Mouse (Mus musculus) liver, embryonic 15.5 days (tissue): ENCODE data around the gene 4933403O08Rik. TPM values are rescaled to one million over a fixed set of nuclear protein-coding genes. Genes with fewer than 3 reads are reported as not detected.

Experiments
- ATAC-seq: fragments of 200-750 bp; cut with Nextera tagmentation; 2 replicates; pipeline ENCODE4 v1.8.0; 2017; ENCODE audit warnings: moderate number of reproducible peaks, mild to moderate bottlenecking, moderate library complexity; ENCODE audit not compliant: insufficient read depth
- H3K27ac ChIP-seq: fragments of 300-500 bp; sonication (generic); replicated peaks from 2 replicates; pipeline ENCODE4 v1.5.1; 2015; ENCODE audit warnings: mild to moderate bottlenecking, inconsistent platforms
- H3K27me3 ChIP-seq: fragments of 300-500 bp; sonication (generic); 2 replicates; pipeline ENCODE4 v1.6.1; 2015; ENCODE audit warnings: mild to moderate bottlenecking, inconsistent platforms
- H3K36me3 ChIP-seq: fragments of 300-500 bp; sonication (generic); replicated peaks from 2 replicates; pipeline ENCODE4 v1.6.1; 2015; ENCODE audit warnings: moderate library complexity, mild to moderate bottlenecking, inconsistent platforms
- H3K4me1 ChIP-seq: fragments of 300-500 bp; sonication (generic); replicated peaks from 2 replicates; pipeline ENCODE4 v1.6.1; 2015; ENCODE audit warnings: inconsistent platforms
- H3K4me2 ChIP-seq: fragments of 300-500 bp; sonication (generic); 2 replicates; pipeline ENCODE4 v1.6.1; 2015; ENCODE audit warnings: moderate library complexity, mild to moderate bottlenecking, inconsistent platforms
- H3K4me3 ChIP-seq: fragments of 300-500 bp; sonication (generic); replicated peaks from 2 replicates; pipeline ENCODE4 v1.5.1; 2015; ENCODE audit warnings: mild to moderate bottlenecking, inconsistent platforms
- H3K9ac ChIP-seq: fragments of 300-500 bp; sonication (generic); 2 replicates; pipeline ENCODE4 v1.6.1; 2015; ENCODE audit warnings: moderate library complexity, mild to moderate bottlenecking, inconsistent platforms
- H3K9me3 ChIP-seq: fragments of 300-500 bp; sonication (generic); replicated peaks from 2 replicates; pipeline ENCODE4 v1.6.1; 2016; ENCODE audit warnings: inconsistent platforms
- WGBS: fragments of 180-500 bp; shearing (Covaris S2); methylation state at CpG from one replicate; pipeline ENCODE4 v1.1.7; 2015; ENCODE audit warnings: mixed read lengths; ENCODE audit not compliant: insufficient replicate concordance; 5-methylcytosine and 5-hydroxymethylcytosine counted together
- polyA plus RNA-seq: library from polyadenylated mRNA; unstranded; fragments of >200 nt; fragmentation: Nextera tagmentation; extraction: Ambion mirVana; gene quantifications from 2 replicates; pipeline ENCODE4 v1.2.1, GENCODE M21; 2015

4933403O08Rik gene
- polyA plus RNA-seq = not detected in 2 replicates

GRCm38 (mm10) chrX:112238749-112239148 is at the start of gene 4933403O08Rik:
4933403O08Rik (plus strand) TSS chrX:112239049.
- 67% methylated on average over 3 of the region's 3 CpGs for WGBS
- no peak within 1 kb of the TSS for H3K4me2 ChIP-seq

GRCm38 (mm10) chrX:112242916-112243315 is 4.1 kb downstream of the 4933403O08Rik start:
- Histone ChIP-seq H3K27ac (no peak overlapping the region), H3K4me2 (no peak overlapping the region), H3K27me3 (no peaks in the 10 kb centered on the region), H3K9me3 (no peaks in the 10 kb centered on the region), H3K36me3 (no peaks in the 10 kb centered on the region), H3K4me3 (no peak overlapping the region), H3K4me1 (no peaks in the 10 kb centered on the region), H3K9ac (no peak overlapping the region)
- WGBS = 57% methylated on average over 1 of the region's 1 CpGs
- ATAC-seq = no peak

More at GRCm38 (mm10) chrX:112238749-112239148, at the start of gene 4933403O08Rik:
- Histone ChIP-seq H3K36me3 (no peaks in the 10 kb centered on the region), H3K9ac (no peak within 1 kb of the TSS), H3K27ac (no peak within 1 kb of the TSS), H3K9me3 (no peaks in the 10 kb centered on the region), H3K27me3 (no peaks in the 10 kb centered on the region), H3K4me1 (no peaks in the 10 kb centered on the region), H3K4me3 (no peak within 1 kb of the TSS)
- ATAC-seq = no peak

- Histone ChIP-seq H3K27ac (no peak overlapping the region), H3K4me1 (no peaks in the 10 kb centered on the region), H3K4me2 (no peak overlapping the region), H3K9ac (no peak overlapping the region), H3K4me3 (no peak overlapping the region), H3K9me3 (no peaks in the 10 kb centered on the region), H3K27me3 (no peaks in the 10 kb centered on the region), H3K36me3 (no peaks in the 10 kb centered on the region)
- no peak for ATAC-seq
- 41% methylated on average over 2 of the region's 2 CpGs for WGBS
Observed at GRCm38 (mm10) chrX:112255513-112255912, 16.7 kb downstream of the 4933403O08Rik start.

GRCm38 (mm10) chrX:112273550-112273949 is 34.7 kb downstream of the 4933403O08Rik start:
- no peaks in the 10 kb centered on the region for H3K4me1 ChIP-seq
- no peak overlapping the region for H3K4me3 ChIP-seq
- no peaks in the 10 kb centered on the region for H3K9me3 ChIP-seq
- no peaks in the 10 kb centered on the region for H3K36me3 ChIP-seq
- H3K27ac ChIP-seq = no peak overlapping the region
- H3K9ac ChIP-seq = no peak overlapping the region
- no peak for ATAC-seq
- WGBS = 52% methylated on average over 1 of the region's 1 CpGs
- H3K4me2 ChIP-seq = no peak overlapping the region
- no peaks in the 10 kb centered on the region for H3K27me3 ChIP-seq

Other genes starting within 250 kb of the 4933403O08Rik start
- gene Tex16, start 228.0 kb upstream of the 4933403O08Rik start, polyA plus RNA-seq = 0.30 and 0.60 TPM in 2 replicates
- 21.6 and 21.8 TPM in 2 replicates for gene Apool, start 72.3 kb downstream of the 4933403O08Rik start, polyA plus RNA-seq
- not detected in 2 replicates for gene Satl1, start 167.7 kb downstream of the 4933403O08Rik start, polyA plus RNA-seq